Mouse (Mus musculus) lung, postnatal 0 days (tissue): ENCODE data around the gene Ndufv1. TPM values are rescaled to one million over a fixed set of nuclear protein-coding genes. Genes with fewer than 3 reads are reported as not detected.

Experiments
- ATAC-seq: fragments of 200-750 bp; cut with Nextera tagmentation; 2 replicates; pipeline ENCODE4 v1.8.0; 2017; ENCODE audit warnings: moderate library complexity
- DNase-seq: peaks from one replicate; pipeline ENCODE4 v3.0.0-alpha.2; 2016; ENCODE audit warnings: low spot score
- H3K27ac ChIP-seq: fragments of 300-500 bp; sonication (generic); 2 replicates; pipeline ENCODE4 v1.5.1; 2014; ENCODE audit warnings: antibody characterized with exemption, mild to moderate bottlenecking, low read length, mixed read lengths
- H3K27me3 ChIP-seq: fragments of 300-500 bp; sonication (generic); replicated peaks from 2 replicates; pipeline ENCODE4 v1.6.1; 2014; ENCODE audit warnings: low read length, mixed read lengths; ENCODE audit not compliant: insufficient read depth
- H3K36me3 ChIP-seq: fragments of 300-500 bp; sonication (generic); 2 replicates; pipeline ENCODE4 v1.6.1; 2014; ENCODE audit warnings: low read length, mixed read lengths; ENCODE audit not compliant: insufficient read depth
- H3K4me1 ChIP-seq: fragments of 300-500 bp; sonication (generic); 2 replicates; pipeline ENCODE4 v1.6.1; 2014; ENCODE audit warnings: antibody characterized with exemption, low read depth, low read length, mixed read lengths; ENCODE audit not compliant: insufficient read depth
- H3K4me2 ChIP-seq: fragments of 300-500 bp; sonication (generic); replicated peaks from 2 replicates; pipeline ENCODE4 v1.6.1; 2014; ENCODE audit warnings: low read depth, mild to moderate bottlenecking, low read length, moderate library complexity, mixed read lengths
- H3K4me3 ChIP-seq: fragments of 300-500 bp; sonication (generic); 2 replicates; pipeline ENCODE4 v1.5.1; 2014; ENCODE audit warnings: low read depth, low read length
- H3K9ac ChIP-seq: fragments of 300-500 bp; sonication (generic); replicated peaks from 2 replicates; pipeline ENCODE4 v1.6.1; 2014; ENCODE audit warnings: low read depth, mild to moderate bottlenecking
- H3K9me3 ChIP-seq: fragments of 300-500 bp; sonication (generic); 2 replicates; pipeline ENCODE4 v1.6.1; 2016; ENCODE audit warnings: low read length, mixed read lengths
- CTCF ChIP-seq: IDR thresholded peaks from 2 replicates; pipeline ENCODE4 v1.5.1; 2016; ENCODE audit warnings: antibody characterized with exemption, mild to moderate bottlenecking
- EP300 ChIP-seq: IDR thresholded peaks from 2 replicates; pipeline ENCODE4 v1.6.1; 2016; ENCODE audit warnings: antibody characterized with exemption, mild to moderate bottlenecking, control low read depth
- WGBS: fragments of 180-500 bp; shearing (Covaris S2); extraction: QIAGEN DNeasy Blood & Tissue Kit; methylation state at CpG from one replicate; pipeline ENCODE4 v1.1.7; 2014; 5-methylcytosine and 5-hydroxymethylcytosine counted together
- polyA plus RNA-seq: library from polyadenylated mRNA; unstranded; fragments of >200 nt; fragmentation: Nextera tagmentation; extraction: Ambion mirVana; gene quantifications from 2 replicates; pipeline ENCODE4 v1.2.1, GENCODE M21; 2015

The Ndufv1 gene
- polyA plus RNA-seq, 1 experiment from 2014 or later: 152 TPM

- 49% methylated on average over 5 of the region's 5 CpGs for WGBS
- Histone ChIP-seq H3K36me3 (no peaks in the 10 kb centered on the region), H3K4me2 (no peak overlapping the region), H3K27me3 (no peaks in the 10 kb centered on the region), H3K4me1 (no peaks in the 10 kb centered on the region), H3K4me3 (no peak overlapping the region), H3K9me3 (no peaks in the 10 kb centered on the region), H3K9ac (no peak overlapping the region), H3K27ac (no peak overlapping the region)
- TF ChIP-seq EP300: peak; percentile 70
- no peak for TF ChIP-seq CTCF
- DNase-seq: peak; percentile 76
- peak; percentile 80 for ATAC-seq
Measured at GRCm38 (mm10) chr19:3960211-3960610, 52.4 kb downstream of the Ndufv1 start.

GRCm38 (mm10) chr19:3959030-3959429 is 53.6 kb downstream of the Ndufv1 start:
- Histone ChIP-seq H3K4me2 (no peak overlapping the region), H3K27me3 (no peaks in the 10 kb centered on the region), H3K9me3 (no peaks in the 10 kb centered on the region), H3K4me3 (no peak overlapping the region), H3K27ac (no peak overlapping the region), H3K36me3 (no peaks in the 10 kb centered on the region), H3K4me1 (no peaks in the 10 kb centered on the region), H3K9ac (no peak overlapping the region)
- TF ChIP-seq CTCF (no peak), EP300 (no peak)
- DNase-seq (no peak), ATAC-seq (no peak)

- Histone ChIP-seq H3K4me2 (no peak within 1 kb of the TSS), H3K9ac (no peak within 1 kb of the TSS), H3K9me3 (no peaks in the 10 kb centered on the region), H3K27ac (no peak within 1 kb of the TSS), H3K4me1 (no peaks in the 10 kb centered on the region), H3K4me3 (no peak within 1 kb of the TSS), H3K27me3 (no peaks in the 10 kb centered on the region), H3K36me3 (no peaks in the 10 kb centered on the region)
- ATAC-seq: no peak
- WGBS: 46% methylated on average over 4 of the region's 4 CpGs
- DNase-seq: peak; percentile 25
- TF ChIP-seq CTCF (no peak), EP300 (no peak)
Measured at GRCm38 (mm10) chr19:3958470-3958869, 54.1 kb downstream of the Ndufv1 start, which contains the start of gene Aldh3b3. Aldh3b3 (plus strand) TSS chr19:3958645.

Other genes starting within 250 kb of the Ndufv1 start
- 20.5 and 23.7 TPM in 2 replicates for gene Kmt5b, start 245.4 kb downstream of the Ndufv1 start, polyA plus RNA-seq
- gene Chka, start 161.0 kb downstream of the Ndufv1 start, polyA plus RNA-seq: 65.9 and 68.1 TPM in 2 replicates
- gene Tcirg1, start 105.7 kb downstream of the Ndufv1 start, polyA plus RNA-seq: 31.8 and 33.1 TPM in 2 replicates
- gene Ndufs8, start 100.0 kb downstream of the Ndufv1 start, polyA plus RNA-seq: 203 and 225 TPM in 2 replicates
- gene Aldh3b1, start 83.0 kb downstream of the Ndufv1 start, polyA plus RNA-seq: 33.2 and 38.3 TPM in 2 replicates
- gene Unc93b1, start 77.6 kb downstream of the Ndufv1 start, polyA plus RNA-seq: 40.0 and 45.5 TPM in 2 replicates
- 0.04 and 0.06 TPM in 2 replicates for gene Aldh3b3, start 54.2 kb downstream of the Ndufv1 start, polyA plus RNA-seq
- gene Aldh3b2, start 40.5 kb downstream of the Ndufv1 start, polyA plus RNA-seq: 0.47 and 0.71 TPM in 2 replicates
- gene Acy3, start 26.2 kb downstream of the Ndufv1 start, polyA plus RNA-seq: 14.9 and 15.7 TPM in 2 replicates
- not detected in 2 replicates for gene Tbx10, start 20.1 kb downstream of the Ndufv1 start, polyA plus RNA-seq
- gene Nudt8, start 12.2 kb downstream of the Ndufv1 start, polyA plus RNA-seq: 27.0 and 28.5 TPM in 2 replicates
- gene Gm49405, start 12.2 kb downstream of the Ndufv1 start, polyA plus RNA-seq: 1.1 TPM in 2 replicates
- gene Doc2g, start 9.5 kb downstream of the Ndufv1 start, polyA plus RNA-seq: 1.9 and 2.0 TPM in 2 replicates
- 273 and 288 TPM in 2 replicates for gene Gstp1, start 25.2 kb upstream of the Ndufv1 start, polyA plus RNA-seq
- gene Gstp2, start 33.2 kb upstream of the Ndufv1 start, polyA plus RNA-seq: 6.3 and 7.3 TPM in 2 replicates
- gene Gstp3, start 46.8 kb upstream of the Ndufv1 start, polyA plus RNA-seq: 6.5 and 6.9 TPM in 2 replicates
- not detected in 2 replicates for gene Cabp2, start 68.8 kb upstream of the Ndufv1 start, polyA plus RNA-seq
- 154 and 164 TPM in 2 replicates for gene Cdk2ap2, start 84.4 kb upstream of the Ndufv1 start, polyA plus RNA-seq
- gene Pitpnm1, start 87.2 kb upstream of the Ndufv1 start, polyA plus RNA-seq: 17.0 and 18.9 TPM in 2 replicates
- 78.5 and 82.1 TPM in 2 replicates for gene Aip, start 113.1 kb upstream of the Ndufv1 start, polyA plus RNA-seq
- not detected in 2 replicates for gene Gpr152, start 127.0 kb upstream of the Ndufv1 start, polyA plus RNA-seq
- 0.08 and 0.10 TPM in 2 replicates for gene Cabp4, start 131.2 kb upstream of the Ndufv1 start, polyA plus RNA-seq
- 183 and 192 TPM in 2 replicates for gene Coro1b, start 135.8 kb upstream of the Ndufv1 start, polyA plus RNA-seq
- 3.4 and 3.7 TPM in 2 replicates for gene Ptprcap, start 140.8 kb upstream of the Ndufv1 start, polyA plus RNA-seq
- 28.4 and 35.1 TPM in 2 replicates for gene Rps6kb2, start 150.5 kb upstream of the Ndufv1 start, polyA plus RNA-seq
- gene Carns1, start 162.7 kb upstream of the Ndufv1 start, polyA plus RNA-seq: 1.8 and 2.6 TPM in 2 replicates
- gene Tbc1d10c, start 178.5 kb upstream of the Ndufv1 start, polyA plus RNA-seq: 3.9 and 4.5 TPM in 2 replicates
- 619 and 631 TPM in 2 replicates for gene Ppp1ca, start 179.3 kb upstream of the Ndufv1 start, polyA plus RNA-seq
- gene Rad9a, start 188.9 kb upstream of the Ndufv1 start, polyA plus RNA-seq: 14.1 and 14.3 TPM in 2 replicates
- gene Clcf1, start 201.4 kb upstream of the Ndufv1 start, polyA plus RNA-seq: 7.6 and 8.0 TPM in 2 replicates
- gene AC109138.7, start 201.6 kb upstream of the Ndufv1 start, polyA plus RNA-seq: not detected in 2 replicates
- 58.6 and 63.6 TPM in 2 replicates for gene Pold4, start 219.1 kb upstream of the Ndufv1 start, polyA plus RNA-seq